Comparison of ENCODE assay signal across 8 mouse cellular contexts in the genomic region with DNA sequence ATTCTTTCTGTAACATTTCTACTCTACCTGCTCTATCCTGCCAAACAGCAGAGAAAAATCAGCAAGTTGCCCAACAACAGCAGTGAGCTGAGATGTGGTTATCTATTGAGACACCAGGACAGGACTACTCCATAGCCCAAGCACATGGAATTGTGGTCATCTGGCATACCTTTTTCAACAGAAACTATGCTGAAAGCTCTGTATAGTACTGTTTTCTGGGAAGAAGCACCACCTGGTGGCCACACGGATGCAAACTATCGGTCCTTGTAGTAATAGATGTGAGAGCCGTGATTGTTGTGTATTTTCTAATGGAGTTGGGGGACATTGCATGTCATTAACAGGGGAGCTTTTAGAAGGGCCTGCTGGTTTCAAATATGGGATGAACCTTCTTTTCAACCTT. TPM values are rescaled to one million over a fixed set of nuclear protein-coding genes. Genes with fewer than 3 reads are reported as not detected.
A peak's percentile ranks its signal among the peaks of the same experiment; 100 is the strongest.
DNase-seq lines count a peak whose midpoint lies in the region; ATAC-seq and TF ChIP-seq lines count a peak whose summit lies in the region.

No protein-coding gene starts in this region.

- H3K36me3 ChIP-seq in G1E (replicated peaks), result peaks cover 6% of the 10 kb centered on the region
- no peaks in the 10 kb centered on the region for H3K36me3 ChIP-seq in limb, embryonic 10.5 days

- TF ChIP-seq CTCF in G1E (IDR thresholded peaks at IDR 0.05; ENCODE audit: low read depth, low read length), result 0 out of 2 replicates have a peak, but pooled peaks have one; percentile 7

- DNase-seq in left cerebral cortex, adult 18-20 months (ENCODE audit: low spot score in 2 of 2), result peak; percentile 61 to 62
- DNase-seq in left cerebral cortex, adult 11 months (ENCODE audit: low spot score), result no peak
- no peak for DNase-seq in G1E (ENCODE audit: low spot score)
- peak; percentile 61 to 74 for DNase-seq in adrenal gland, postnatal 36 days
- DNase-seq in frontal cortex, postnatal 25 days (ENCODE audit: low spot score in 2 of 2), result peak; percentile 35 to 39
- peak; percentile 45 for DNase-seq in limb, embryonic 10.5 days (ENCODE audit: low spot score)
- peak; percentile 35 to 46 for DNase-seq in right cerebral cortex, postnatal 36 days (ENCODE audit: low spot score in 2 of 2)

- no peak overlapping the region for H3K27ac ChIP-seq in limb, embryonic 10.5 days

- H3K4me1 ChIP-seq in G1E (ENCODE audit: insufficient read depth, low read depth, low read length), result peaks cover 9% of the 10 kb centered on the region
- H3K4me1 ChIP-seq in limb, embryonic 10.5 days, result no peaks in the 10 kb centered on the region

- H3K4me3 ChIP-seq in G1E (ENCODE audit: low read depth, low read length), result no peak overlapping the region
- H3K4me3 ChIP-seq in limb, embryonic 10.5 days, result no peak overlapping the region

- H3K27me3 ChIP-seq in G1E (ENCODE audit: insufficient read depth, low read length), result no peaks in the 10 kb centered on the region
- H3K27me3 ChIP-seq in limb, embryonic 10.5 days (ENCODE audit: low read depth, poor library complexity, severe bottlenecking), result no peaks in the 10 kb centered on the region

- no peaks in the 10 kb centered on the region for H3K9me3 ChIP-seq in G1E (replicated peaks)
- no peaks in the 10 kb centered on the region for H3K9me3 ChIP-seq in limb, embryonic 10.5 days (replicated peaks)

- 29% methylated on average over 3 of the region's 3 CpGs for WGBS in limb, embryonic 10.5 days

- ATAC-seq in G1E (ENCODE audit: extremely low read depth, insufficient number of reproducible peaks, low FRiP score, poor library complexity, severe bottlenecking), result no peak
- ATAC-seq in inflammation-experienced regulatory T-cells, adult 6 months, result no peak

RNA-seq across cellular contexts. Expression of a gene that starts 2.4 kb away (rescaled TPM):
- total RNA-seq in left cerebral cortex, adult 18-20 months (2021), result 10 to 100 TPM; 54.5 to 58.9 TPM
- total RNA-seq in G1E (2014; fragmentation: Nextera tagmentation) (103 and 107 TPM in 2 replicates), G1E (2017) (150 and 173 TPM in 2 replicates)
- 37.5 and 44.0 TPM in 2 replicates for polyA plus RNA-seq in G1E (2012)
- 10 to 100 TPM; 59.6 to 61.9 TPM for total RNA-seq in adrenal gland, postnatal 36 days (2021)
- polyA plus RNA-seq in limb, embryonic 10.5 days (2016; fragmentation: Nextera tagmentation; extraction: Ambion mirVana), result 123 and 140 TPM in 2 replicates
- 100 to 1,000 TPM; 115 to 197 (median 137) TPM for polyA plus RNA-seq in inflammation-experienced regulatory T-cells, adult 6 months (2017; shearing (Covaris generic))

RNA-seq across cellular contexts. Expression of a gene that starts 10.3 kb away (rescaled TPM):
- 100 to 1,000 TPM; 272 to 273 TPM for total RNA-seq in left cerebral cortex, adult 18-20 months (2021)
- 107 and 144 TPM in 2 replicates for total RNA-seq in G1E (2014; fragmentation: Nextera tagmentation)
- 102 and 111 TPM in 2 replicates for total RNA-seq in G1E (2017)
- polyA plus RNA-seq in G1E (2012), result 407 and 592 TPM in 2 replicates
- 100 to 1,000 TPM; 383 to 457 TPM for total RNA-seq in adrenal gland, postnatal 36 days (2021)
- polyA plus RNA-seq in limb, embryonic 10.5 days (2016; fragmentation: Nextera tagmentation; extraction: Ambion mirVana), result 94.4 and 105 TPM in 2 replicates
- 10 to 100 TPM; 58.1 to 60.8 (median 59.0) TPM for polyA plus RNA-seq in inflammation-experienced regulatory T-cells, adult 6 months (2017; shearing (Covaris generic))

RNA-seq across cellular contexts. Expression of a gene that starts 35.8 kb away (rescaled TPM):
- total RNA-seq in left cerebral cortex, adult 18-20 months (2021), result 10 to 100 TPM; 63.4 to 71.2 TPM
- total RNA-seq in G1E (2014; fragmentation: Nextera tagmentation) (27.5 and 36.6 TPM in 2 replicates), G1E (2017) (91.9 and 98.6 TPM in 2 replicates)
- 10.3 and 14.4 TPM in 2 replicates for polyA plus RNA-seq in G1E (2012)
- 100 to 1,000 TPM in 1 of 2 experiments, 10 to 100 TPM in 1; 95.1 to 133 TPM for total RNA-seq in adrenal gland, postnatal 36 days (2021)
- 343 and 357 TPM in 2 replicates for polyA plus RNA-seq in limb, embryonic 10.5 days (2016; fragmentation: Nextera tagmentation; extraction: Ambion mirVana)
- 10 to 100 TPM; 43.9 to 61.5 (median 48.0) TPM for polyA plus RNA-seq in inflammation-experienced regulatory T-cells, adult 6 months (2017; shearing (Covaris generic))

RNA-seq across cellular contexts. Expression of a gene that starts 55.8 kb away (rescaled TPM):
- not detected for total RNA-seq in left cerebral cortex, adult 18-20 months (2021)
- not detected in 2 replicates for total RNA-seq in G1E (2014; fragmentation: Nextera tagmentation)
- 0.17 and 0.27 TPM in 2 replicates for total RNA-seq in G1E (2017)
- polyA plus RNA-seq in G1E (2012), result not detected in 2 replicates
- under 1 TPM in 1 of 2 experiments, not detected in 1; 0.73 TPM for total RNA-seq in adrenal gland, postnatal 36 days (2021)
- not detected in 2 replicates for polyA plus RNA-seq in limb, embryonic 10.5 days (2016; fragmentation: Nextera tagmentation; extraction: Ambion mirVana)
- not detected for polyA plus RNA-seq in inflammation-experienced regulatory T-cells, adult 6 months (2017; shearing (Covaris generic))

RNA-seq across cellular contexts. Expression of a gene that starts 55.9 kb away (rescaled TPM):
- 1 to 10 TPM; 4.8 to 5.5 TPM for total RNA-seq in left cerebral cortex, adult 18-20 months (2021)
- not detected in 2 replicates for total RNA-seq in G1E (2014; fragmentation: Nextera tagmentation)
- total RNA-seq in G1E (2017), result 0.66 and 1.8 TPM in 2 replicates
- 0.10 and 0.15 TPM in 2 replicates for polyA plus RNA-seq in G1E (2012)
- total RNA-seq in adrenal gland, postnatal 36 days (2021), result 1 to 10 TPM; 1.9 to 2.5 TPM
- 0.98 and 1.3 TPM in 2 replicates for polyA plus RNA-seq in limb, embryonic 10.5 days (2016; fragmentation: Nextera tagmentation; extraction: Ambion mirVana)
- polyA plus RNA-seq in inflammation-experienced regulatory T-cells, adult 6 months (2017; shearing (Covaris generic)), result 1 to 10 TPM in 1 of 3 experiments, under 1 TPM in 2; 0.67 to 1.2 (median 0.71) TPM

Comparison
In these comparisons a context has a peak if more than half of its experiments do, and no peak if none do; other contexts are left out.
1. DNase-seq: peak in left cerebral cortex, adult 18-20 months (2 of 2), adrenal gland, postnatal 36 days (2 of 2), frontal cortex, postnatal 25 days (2 of 2), limb, embryonic 10.5 days (single experiment) and right cerebral cortex, postnatal 36 days (2 of 2); none in left cerebral cortex, adult 11 months (single experiment) and G1E (single experiment).